Mouse (Mus musculus): ENCODE results near the gene Tmem145.
A peak's percentile ranks its signal among the peaks of the same experiment; 100 is the strongest.

Gene Tmem145

DNA sequence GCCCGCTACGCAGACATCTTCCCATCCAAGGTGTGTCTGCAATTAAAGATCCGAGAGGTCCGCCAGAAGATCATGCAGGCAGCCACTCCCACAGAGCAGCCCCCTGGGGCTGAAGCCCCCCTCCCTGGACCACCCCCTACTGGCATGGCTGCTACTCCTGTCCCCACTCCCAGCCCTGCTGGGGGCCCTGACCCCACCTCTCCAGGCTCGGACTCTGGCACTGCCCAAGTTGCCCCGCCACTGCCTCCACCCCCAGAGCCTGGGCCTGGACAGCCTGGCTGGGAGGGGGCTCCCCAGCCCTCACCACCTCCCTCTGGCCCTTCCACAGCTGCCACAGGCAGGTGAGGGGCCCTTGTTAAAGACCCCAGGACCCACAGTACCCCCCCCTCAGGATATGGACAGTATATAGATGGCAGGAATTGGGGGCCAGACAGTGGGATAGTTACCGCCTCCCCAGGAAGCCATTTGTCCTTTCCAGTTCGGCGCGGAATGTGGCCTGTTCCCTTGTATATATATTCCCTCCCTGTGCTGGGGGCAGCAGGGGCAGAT lies 12.6 kb upstream of the Tmem145 start:
- DNase-seq, result no peak

DNA sequence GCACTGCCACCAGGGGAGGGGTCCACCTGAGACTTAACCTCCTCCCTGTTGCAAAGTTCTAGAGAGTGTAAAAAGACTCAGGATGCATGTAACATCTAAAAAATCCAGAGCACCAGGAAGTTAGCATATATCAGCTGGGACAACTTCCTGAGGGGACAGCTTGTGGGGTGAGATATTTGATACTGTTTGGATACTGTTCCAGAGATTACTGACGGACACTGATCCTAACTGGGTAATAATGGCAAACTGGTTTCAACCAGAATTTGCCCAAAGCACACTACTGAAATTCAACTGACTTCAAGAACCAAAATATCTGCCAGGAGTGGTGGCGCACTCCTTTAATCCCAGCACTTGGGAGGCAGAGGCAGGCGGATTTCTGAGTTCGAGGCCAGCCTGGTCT lies 11.4 kb upstream of the Tmem145 start:
- no peak for DNase-seq

DNA sequence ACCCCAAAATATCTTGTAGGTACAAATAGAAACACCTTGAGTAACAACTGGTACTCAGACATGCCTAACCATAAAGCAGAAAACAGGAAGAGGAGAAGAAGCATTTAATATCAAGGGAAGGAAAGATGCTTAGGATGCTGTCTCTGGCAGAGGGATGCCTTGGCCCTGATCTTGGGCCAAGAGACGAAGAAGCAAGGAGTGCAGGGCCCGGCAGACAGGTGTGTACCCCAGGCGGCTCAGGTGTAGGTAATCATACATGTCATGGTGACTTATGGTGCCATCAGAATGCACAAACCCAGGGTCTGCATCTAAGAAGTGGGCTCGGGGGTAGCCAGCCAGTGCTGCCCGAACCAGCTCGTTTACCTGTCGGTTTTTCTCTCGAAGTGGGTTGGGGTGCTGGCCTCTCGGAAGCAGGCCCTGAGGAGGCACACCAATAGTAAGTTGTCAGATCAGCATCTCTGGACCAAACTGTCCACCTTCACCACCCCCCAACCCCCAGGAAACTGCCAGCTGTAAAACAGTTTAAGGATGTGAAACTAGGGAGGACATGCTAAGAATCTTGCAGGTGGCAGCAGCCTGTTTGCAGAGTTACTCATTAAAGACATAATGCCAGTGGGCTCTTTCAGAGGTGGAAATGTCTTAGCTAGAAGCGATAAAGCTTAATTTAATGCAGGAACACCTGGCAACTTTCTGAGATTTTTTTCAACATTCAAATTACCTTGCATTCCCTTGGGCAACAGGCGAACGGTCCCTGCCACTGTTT lies 10.8 kb upstream of the Tmem145 start:
- no peak for DNase-seq

DNA sequence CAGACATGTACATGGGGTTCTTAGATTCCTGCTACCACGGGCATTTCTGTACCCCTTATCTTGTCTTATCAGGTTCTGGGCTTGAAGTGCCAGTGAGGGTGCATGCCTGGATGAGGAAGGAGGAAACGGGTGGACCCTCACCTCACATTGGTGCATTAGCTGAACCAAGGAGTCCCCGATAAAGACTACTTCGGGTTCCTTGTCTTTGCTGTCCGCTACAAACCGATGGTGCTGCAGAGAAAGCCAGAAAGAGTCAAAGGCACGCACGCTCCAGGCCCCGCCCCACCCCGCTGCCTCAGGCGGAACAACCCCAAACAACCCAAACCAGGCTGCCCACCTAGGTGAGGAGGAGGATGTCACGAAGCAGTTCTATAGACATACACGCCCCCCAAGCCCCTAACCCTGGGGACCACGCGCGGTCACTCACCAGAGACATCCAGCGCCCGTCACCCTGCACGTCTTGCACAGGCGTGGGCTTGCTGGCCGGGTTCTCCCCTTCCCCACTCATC lies 8.9 kb upstream of the Tmem145 start:
- DNase-seq, result peak; percentile 53

DNA sequence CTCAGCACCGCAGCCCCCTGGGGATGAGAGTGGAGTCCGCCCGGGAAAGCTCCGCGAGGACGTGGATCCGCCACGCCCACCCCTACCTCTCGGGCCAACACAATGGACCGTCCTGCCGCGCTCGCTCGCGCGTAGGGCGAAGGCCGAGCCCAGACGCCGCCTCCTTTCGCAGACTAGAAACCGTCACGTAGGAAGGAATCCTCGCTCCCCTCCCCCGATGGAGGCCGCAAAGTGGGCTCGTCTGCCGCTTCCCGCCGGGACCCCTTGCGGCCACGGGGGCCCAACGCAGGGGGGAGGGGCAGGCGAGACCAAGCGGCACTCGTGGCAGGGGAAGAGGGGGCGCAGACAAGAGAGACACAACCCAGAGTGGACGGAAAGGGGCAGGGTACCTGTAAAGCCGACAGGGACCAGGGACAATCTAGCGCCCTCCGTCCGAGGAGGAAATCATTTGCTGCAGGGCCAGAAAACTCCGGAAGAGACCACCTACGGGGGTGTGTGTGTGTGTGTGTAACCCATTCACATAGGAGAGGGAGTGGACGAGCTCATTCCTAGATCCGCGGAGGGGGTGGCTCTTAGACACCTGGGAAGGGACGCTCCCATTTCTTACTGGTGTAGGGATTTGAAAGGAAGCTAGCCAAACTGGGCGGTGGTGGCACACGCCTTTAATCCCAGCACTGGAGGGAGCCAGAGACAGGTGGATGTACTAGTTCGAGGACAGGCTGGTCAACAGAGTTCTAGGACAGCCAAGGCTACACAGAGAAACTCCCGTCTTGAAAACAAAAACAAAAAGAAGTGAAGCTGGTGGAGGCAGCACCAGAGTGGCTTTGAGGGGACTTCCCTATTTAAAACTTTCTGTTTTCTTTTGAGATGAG lies 8.2 kb upstream of the Tmem145 start, which contains the start of gene Pafah1b3:
Pafah1b3 (minus strand) TSS at position 533 of the 872 bp plus-strand sequence.
- peak; percentile 90 for DNase-seq

DNA sequence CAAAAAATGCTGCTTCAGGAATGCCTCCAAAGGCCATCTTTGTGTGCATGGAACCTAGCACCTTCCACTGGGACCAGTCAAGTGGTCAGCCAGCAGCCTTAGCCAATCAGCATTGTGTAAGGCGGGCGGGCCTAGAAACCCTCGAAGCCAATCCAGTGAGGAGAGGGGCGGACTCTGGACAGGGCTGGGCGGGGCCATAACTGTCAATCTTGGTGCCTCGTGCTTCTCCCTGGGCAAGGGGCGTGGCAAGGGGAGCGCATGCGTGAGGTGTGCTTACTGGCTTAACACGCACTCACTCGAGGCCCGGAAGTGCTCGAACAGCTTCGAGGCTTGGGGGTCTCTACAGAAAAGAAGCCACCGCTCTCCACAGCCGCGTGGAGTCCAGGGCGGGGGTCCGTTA lies 4.8 kb upstream of the Tmem145 start, which contains the start of gene Prr19:
Prr19 (plus strand) TSS at position 349 of the 400 bp plus-strand sequence.
- no peak for DNase-seq

DNA sequence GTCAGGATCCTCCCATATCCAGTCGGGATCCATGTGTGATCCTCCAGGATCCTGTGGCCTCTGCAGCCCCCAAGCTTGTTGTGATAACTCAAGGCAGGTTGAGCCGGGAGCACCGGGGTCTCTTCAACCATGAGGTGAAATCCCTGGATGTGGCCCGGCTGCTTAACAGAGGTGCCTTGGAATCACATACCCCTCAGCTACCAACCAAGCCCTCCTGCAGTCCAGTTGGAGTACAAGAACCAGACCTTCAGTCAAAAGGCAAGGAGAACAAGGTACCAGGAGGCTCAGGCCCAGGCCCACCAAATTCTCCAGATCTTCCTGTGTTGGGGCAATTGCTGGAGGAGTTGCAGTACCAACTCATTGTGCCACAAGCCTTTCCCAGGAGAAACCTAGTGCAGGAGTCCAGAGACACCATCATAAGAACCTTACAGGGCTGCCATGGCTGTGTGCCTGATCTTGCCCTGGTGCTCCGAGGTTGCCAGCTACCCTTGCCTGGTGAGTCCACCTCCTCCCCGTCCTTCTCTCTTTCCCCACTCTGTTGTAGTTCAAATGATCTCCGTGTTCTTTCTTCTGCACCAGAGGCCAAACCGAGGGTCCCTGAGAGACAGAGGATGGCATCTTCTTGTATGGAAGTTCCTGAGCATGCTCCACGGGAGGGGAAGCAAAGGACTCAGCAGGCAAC lies 2.8 kb upstream of the Tmem145 start:
- no peak for DNase-seq

DNA sequence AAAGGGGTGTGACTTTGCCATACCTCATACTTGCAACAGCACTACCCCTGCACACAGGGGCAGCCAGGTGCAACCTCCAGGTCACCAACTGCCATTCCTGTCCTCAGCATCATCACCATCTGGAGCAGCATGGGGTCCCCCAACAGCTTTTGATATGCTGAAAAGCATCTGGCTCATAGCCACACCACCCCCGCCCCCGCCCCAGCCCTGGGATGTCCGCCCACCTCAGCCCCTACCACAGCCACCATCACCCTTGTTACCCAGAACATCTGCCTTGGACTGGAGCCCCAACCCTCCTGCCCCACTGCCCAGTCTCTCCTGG lies 2.3 kb upstream of the Tmem145 start:
- no peak for DNase-seq

DNA sequence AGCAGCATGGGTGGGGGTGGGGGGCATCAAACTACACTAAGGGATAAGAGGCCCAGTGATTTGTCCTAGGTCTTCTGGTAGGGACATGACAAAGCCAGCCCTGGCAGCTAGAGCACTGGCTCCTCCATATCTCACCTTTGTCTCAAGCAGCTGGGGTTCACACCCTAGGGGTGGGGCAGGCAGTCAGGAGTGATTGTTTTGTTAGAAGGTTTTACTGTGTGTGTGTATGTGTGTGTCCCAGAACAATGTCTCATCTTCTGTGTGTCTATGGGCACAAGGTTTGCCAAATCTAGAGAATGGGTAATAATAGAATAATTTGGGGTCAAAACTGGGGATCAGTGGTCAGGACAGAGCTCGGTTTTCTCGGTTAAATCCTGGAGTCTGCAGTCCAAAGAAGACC lies 425 bp upstream of the Tmem145 start:
- DNase-seq, result no peak

DNA sequence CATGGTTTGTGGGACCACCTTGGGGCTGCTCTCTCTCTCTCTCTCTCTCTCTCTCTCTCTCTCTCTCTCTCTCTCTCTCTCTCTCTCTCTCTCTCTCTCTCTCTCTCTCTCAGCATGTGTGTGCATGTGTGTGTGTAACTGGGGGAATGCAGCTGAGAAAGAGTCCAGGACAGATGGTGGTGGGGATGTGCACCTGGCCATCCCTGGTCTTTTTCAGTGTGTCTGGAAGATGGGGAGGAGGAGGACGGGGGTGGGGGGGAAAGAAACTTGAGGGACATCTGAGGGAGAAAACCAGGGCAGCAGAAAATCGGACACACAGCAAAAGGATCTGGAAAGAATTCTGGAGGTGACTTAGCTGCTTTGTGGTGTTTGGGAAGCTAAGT lies 699 bp downstream of the Tmem145 start:
- DNase-seq, result no peak

DNA sequence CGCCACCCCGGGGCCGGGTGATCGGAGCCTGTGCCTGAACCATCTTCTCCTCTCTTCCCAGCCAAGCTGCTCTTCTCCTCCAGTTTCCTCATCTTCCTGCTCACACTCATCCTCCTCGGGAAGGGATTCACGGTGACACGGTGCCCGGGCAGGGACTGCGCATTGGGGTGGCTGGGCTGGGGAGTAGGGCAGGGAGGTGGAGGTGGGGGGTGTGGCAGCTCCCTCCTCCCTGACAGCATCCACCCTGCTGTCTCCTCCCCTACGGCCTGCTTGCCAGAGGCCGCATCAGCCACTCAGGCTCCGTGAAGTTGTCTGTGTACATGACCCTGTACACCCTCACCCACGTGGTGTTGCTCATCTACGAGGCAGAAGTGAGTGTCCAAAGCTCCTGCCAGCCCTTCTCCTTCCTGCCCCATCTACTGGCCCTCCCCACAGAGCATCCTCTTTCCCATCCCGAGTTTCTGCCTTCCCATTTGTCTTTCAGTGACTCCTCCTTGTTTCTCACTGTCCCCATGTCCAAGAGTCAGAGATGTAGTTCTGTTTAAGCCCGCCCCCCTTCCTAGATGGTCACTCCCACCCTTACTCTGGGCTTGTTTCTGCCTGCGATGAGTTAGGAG lies 2.9 kb downstream of the Tmem145 start:
- DNase-seq, result no peak

DNA sequence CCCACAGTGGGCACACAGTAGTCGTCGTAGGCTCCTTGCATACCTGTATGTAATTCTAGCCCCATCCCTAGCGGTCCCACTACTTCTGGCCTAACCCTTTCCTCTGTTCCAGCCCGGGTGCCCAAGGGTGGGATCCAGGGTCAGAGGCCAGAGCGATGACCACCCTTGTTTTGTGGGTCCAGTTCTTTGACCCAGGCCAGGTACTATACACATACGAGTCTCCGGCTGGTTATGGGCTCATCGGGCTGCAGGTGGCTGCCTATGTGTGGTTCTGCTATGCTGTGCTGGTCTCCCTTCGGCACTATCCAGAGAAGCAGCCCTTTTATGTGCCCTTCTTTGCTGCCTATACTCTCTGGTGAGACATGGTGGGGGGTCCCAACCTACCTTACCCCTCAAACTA lies 3.5 kb downstream of the Tmem145 start:
- no peak for DNase-seq

DNA sequence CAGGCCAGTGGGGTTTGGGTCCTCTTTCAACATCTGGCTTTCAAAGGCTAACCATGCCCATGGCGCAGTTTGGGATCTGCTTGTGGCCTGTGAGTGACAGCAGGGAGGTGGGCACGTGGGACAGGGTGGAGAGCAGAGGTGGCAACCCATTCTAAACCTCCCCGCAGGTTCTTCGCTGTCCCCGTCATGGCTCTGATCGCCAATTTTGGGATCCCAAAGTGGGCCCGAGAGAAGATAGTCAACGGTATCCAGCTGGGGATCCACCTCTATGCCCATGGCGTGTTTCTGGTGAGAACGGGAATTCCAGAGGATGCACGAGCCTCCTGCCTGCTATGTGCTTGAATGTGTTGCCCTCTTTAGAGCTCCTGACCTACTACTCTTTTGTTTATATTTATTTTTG lies 5.3 kb downstream of the Tmem145 start:
- DNase-seq, result no peak

DNA sequence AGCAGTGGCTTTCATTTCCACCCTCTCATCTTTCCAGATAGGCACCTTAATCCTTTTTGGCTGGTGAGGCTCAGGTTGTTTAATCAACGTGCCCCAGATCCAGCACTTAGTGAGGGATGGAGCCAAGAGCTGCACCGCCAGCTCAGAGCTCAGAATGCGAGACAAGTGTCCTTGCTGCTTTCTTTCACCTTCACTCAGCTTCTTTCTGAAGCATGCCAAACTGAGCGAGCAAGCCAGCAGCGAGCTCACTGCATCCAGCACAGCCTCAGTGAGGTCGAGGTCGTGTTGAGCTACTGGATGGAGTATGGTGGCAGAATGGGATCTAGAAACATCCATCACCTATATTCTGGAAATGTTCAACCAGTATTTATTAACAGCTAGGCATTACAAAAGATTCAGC lies 7.4 kb downstream of the Tmem145 start:
- no peak for DNase-seq

DNA sequence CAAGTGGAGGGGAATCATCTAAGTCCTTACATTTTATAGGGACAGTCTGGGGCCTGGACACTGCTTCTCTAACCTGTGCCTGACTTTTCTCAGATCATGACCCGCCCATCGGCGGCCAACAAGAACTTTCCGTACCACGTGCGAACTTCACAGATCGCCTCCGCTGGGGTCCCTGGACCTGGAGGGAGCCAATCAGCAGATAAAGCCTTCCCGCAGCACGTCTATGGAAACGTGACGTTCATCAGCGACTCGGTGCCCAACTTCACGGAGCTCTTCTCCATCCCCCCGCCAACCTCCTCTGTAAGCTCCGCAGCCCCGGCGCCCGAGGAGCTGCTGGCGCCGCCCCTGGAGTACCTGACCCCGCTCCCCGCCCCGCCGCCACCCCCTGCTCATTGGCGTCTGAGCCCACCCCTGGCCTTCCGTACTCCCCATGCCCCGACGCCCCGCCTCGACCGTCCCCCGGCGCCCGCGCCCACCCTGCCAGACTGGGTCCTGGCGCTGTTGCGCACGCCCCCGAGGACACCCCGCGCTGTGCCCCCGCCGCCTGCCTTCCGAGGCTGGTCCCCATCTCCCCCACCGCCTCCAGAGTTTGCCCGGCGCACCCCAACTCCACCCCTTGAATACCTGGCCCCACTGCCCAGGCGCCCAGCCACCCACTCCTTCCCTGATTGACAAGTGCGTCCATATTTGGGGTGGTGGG lies 8.8 kb downstream of the Tmem145 start:
- no peak for DNase-seq

DNA sequence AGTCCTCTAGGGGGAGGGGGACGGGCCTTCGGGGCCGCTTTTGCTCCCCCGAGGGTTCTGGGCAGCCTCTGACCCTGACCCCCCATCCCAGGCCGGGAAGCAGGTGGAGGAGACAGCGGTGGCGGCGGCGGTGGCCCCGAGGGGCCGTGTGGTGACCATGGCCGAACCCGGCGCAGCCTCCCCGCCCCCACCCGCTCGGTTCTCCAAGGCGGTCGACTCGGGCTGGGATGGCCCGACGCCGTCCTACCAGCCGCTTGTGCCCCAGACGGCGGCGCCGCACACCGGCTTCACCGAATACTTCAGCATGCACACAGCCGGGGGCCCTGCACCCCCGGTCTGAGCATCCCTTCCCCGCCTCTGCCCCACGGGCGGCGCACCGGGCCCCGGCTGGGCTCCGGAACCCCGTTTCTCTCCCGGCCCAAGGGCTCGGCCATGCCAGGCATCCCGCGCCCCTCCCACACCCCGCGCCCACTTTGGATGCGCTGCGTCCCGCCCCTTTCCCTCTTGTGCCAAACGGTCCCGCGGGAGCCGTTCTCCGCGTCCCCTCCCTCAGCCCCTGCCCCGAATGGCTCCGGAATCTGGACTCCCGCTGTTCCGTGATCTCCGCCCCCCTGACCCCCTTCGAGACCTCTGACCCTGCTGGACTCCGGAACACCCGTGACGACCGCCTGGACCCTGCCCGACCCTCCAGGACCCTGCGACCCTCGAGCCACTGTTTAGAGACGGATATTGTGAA lies 9.6 kb downstream of the Tmem145 start:
- peak; percentile 52 for DNase-seq

DNA sequence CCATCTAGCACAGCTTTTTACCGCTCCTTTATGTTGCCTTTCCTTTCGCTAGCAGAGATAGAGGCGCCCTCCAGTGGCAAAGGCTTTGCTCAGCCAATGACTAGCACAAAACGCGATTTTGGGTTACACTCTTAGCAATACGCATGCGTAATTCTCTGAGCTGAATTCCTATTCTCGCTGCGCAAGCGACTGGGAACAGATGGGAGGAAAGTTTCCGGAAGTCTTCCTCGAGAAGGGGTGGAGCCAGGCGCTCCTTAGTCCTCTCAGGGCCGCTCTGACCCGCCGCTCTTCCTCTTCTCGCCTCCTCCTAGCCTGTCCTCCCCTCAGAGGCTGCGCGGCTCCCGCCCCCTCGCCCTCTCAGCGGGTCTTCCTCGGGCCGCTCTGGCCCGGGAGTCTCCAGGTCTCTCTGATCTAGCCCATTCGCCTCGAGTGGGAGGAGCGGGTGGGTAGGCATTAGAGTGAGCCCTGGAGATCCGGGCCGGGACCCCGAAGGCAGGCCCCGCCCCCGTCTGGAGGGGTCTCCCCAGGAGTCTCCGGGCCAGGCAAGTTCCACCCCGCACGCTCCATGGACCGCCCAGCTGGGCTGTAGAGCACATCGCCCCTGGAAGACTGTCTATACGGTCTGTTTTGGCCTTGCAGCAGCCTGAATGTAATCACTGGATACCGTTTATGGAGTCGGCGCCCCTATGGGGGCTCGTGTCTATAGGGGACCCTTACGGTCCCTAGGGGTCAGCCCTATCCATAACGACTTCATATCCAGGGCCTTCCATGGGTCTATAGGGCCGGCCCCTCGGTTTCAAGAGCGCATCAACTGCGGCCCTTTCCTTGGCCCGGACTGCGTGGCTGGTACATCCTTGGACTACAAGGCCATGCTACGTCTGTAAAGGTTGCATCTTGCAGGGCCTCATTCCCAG lies 10.9 kb downstream of the Tmem145 start, which contains the start of gene Megf8:
Megf8 (plus strand) TSS at position 633 of the 914 bp plus-strand sequence.
- DNase-seq, result peak; percentile 97

DNA sequence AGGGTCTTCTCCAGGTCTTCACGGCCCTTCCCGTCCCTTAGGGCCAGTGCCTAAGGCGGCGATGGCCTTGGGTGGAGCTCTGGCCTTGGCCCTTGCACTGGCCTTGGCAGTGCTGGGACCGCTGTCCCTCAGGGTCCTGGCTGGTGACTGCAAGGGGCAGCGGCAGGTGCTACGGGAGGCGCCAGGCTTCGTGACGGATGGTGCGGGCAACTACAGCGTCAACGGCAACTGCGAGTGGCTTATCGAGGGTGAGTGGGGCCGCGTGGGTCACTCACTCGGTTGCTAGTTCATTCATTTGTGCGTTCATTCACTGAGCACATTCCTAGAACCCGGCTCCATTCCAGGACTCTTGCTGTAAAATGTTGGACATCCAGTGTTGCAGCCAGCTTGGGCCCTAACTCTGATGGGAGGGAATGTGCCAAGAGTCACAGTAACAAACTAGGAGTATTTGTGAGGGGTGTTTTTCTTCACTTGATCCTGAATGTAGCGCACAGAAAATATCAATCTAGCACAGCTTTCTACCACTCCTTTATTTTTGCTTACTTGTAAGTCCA lies 11.6 kb downstream of the Tmem145 start:
- DNase-seq, result no peak

DNA sequence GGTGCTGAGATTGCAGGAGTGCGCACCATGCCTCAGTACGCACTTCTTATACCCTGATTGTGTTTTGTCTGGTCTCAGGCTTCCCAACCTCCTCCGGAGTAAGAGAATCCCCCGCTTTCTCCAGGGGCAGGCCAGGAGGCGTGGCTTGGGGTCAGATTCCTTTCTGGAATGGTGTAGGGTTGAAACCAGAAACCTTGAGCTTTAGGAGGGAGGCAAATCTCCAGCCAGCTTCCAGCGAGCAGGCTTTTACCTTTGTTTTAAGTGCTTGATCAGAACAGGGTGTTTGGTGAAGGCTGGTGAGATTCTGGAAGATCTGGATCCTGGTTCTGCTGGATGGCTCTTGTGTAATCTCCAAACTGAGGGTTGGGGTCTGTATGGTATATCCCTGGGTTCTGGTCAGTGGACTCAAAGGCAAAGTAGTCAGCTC lies 16.2 kb downstream of the Tmem145 start:
- DNase-seq, result no peak

DNA sequence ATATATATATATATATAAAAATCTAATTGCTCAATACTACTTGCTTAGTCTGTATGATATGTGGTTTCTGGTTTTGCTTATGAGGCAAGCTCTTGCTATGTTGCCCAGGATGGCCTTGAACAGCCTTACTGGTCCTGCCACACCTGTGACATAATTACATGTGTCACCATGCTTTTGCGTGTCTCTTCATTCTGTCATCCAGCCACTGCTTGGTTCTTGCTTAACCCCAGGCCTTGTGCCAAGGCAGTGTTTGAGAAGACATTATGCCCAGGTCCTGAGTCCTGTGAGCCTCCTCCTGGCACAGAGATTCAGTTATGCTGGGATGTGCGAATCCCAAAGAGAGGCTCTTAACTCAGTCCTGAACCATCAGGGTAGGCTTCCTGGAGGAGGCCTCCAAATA lies 17.3 kb downstream of the Tmem145 start:
- DNase-seq, result no peak
